Mouse (Mus musculus) E14TG2a.4 (cell line): ENCODE measurements around the gene Polr3gl.

Source experiments
- H3K27me3 ChIP-seq: 2 replicates; pipeline ENCODE4 v1.6.1; 2014; ENCODE audit warnings: low read length, control low read depth; ENCODE audit not compliant: insufficient read depth
- H3K36me3 ChIP-seq: 2 replicates; pipeline ENCODE4 v1.6.1; 2014; ENCODE audit warnings: low read length, control low read depth; ENCODE audit not compliant: insufficient read depth
- H3K4me1 ChIP-seq: replicated peaks from 2 replicates; pipeline ENCODE4 v1.6.1; 2014; ENCODE audit warnings: low read depth, low read length, control low read depth
- H3K4me3 ChIP-seq: replicated peaks from 2 replicates; pipeline ENCODE4 v1.5.1; 2014; ENCODE audit warnings: mild to moderate bottlenecking, low read length
- H3K9me3 ChIP-seq: 2 replicates; pipeline ENCODE4 v1.6.1; 2014; ENCODE audit warnings: low read length, control low read depth
- CTCF ChIP-seq: conservative IDR thresholded peaks from 2 replicates; pipeline ENCODE4 v1.5.1; 2014; ENCODE audit warnings: low read length
- NANOG ChIP-seq: IDR thresholded peaks from 2 replicates; pipeline ENCODE4 v1.6.1; 2014; ENCODE audit warnings: borderline replicate concordance, low read length, mixed read lengths
- POU5F1 ChIP-seq: IDR thresholded peaks from 2 replicates; pipeline ENCODE4 v1.6.1; 2014; ENCODE audit warnings: low read length, borderline replicate concordance

Gene Polr3gl

GRCm38 (mm10) chr3:96549346-96549745 is 44.6 kb downstream of the Polr3gl start:
- Histone ChIP-seq H3K27me3 (no peaks in the 10 kb centered on the region), H3K36me3 (no peaks in the 10 kb centered on the region), H3K4me1 (peaks cover 53% of the 10 kb centered on the region), H3K4me3 (no peak overlapping the region), H3K9me3 (no peaks in the 10 kb centered on the region)
- TF ChIP-seq CTCF, result no peak
- no peak for TF ChIP-seq NANOG
- no peak for TF ChIP-seq POU5F1

DNA sequence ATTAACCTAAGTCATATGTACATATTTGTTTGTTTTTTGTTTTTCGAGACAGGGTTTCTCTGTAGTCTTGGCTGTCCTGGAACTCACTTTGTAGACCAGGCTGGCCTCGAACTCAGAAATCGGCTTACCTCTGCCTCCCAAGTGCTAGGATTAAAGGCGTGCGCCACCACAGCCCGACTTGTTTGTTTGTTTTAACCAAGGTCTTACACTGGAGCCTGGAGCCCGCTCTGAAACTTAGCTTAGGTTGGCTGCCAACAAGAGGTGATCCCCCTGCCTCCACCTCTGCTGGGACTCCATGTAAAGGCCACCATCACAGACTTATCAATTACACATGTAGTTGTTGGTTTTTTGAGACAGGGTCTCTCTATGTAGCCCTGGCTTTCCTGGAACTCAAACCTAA is 45.2 kb downstream of the Polr3gl start:
- H3K36me3 ChIP-seq, result no peaks in the 10 kb centered on the region
- no peak for TF ChIP-seq CTCF
- H3K4me3 ChIP-seq, result no peak overlapping the region
- H3K4me1 ChIP-seq, result peaks cover 48% of the 10 kb centered on the region
- no peaks in the 10 kb centered on the region for H3K27me3 ChIP-seq
- H3K9me3 ChIP-seq, result no peaks in the 10 kb centered on the region

DNA sequence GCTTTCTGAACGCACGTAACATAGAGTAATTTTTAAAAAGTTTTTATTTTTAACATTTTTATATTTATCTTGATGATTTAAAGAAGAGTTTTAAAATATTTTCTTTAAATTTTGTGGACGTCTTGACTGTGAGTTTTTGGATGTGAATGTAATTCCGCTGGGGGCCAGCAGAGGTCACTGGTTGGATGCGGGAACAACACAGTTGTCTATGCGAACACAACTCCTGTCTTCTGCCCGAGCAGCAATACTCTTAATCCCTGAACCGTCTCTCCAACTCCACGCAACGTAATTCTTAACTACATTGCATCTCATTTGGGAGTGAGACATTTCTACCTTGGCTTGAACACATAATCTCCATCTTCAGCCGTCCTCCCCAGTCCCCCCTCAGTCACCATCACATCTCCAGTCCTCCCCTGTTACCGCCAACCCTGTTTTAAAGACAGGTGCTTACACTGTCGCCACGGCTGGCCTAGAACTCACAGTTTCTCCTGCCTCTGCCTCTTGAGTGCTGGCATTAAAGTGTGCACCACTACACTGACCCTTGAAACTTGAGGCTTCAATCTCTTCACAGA is 46.5 kb downstream of the Polr3gl start:
- TF ChIP-seq NANOG, result no peak
- peak; percentile 81 for TF ChIP-seq CTCF
- H3K4me3 ChIP-seq, result no peak overlapping the region
- no peaks in the 10 kb centered on the region for H3K36me3 ChIP-seq
- peaks cover 5% of the 10 kb centered on the region; the same call in 1 of the 2 replicates for H3K27me3 ChIP-seq
- H3K4me1 ChIP-seq, result peaks cover 35% of the 10 kb centered on the region
- H3K9me3 ChIP-seq, result no peaks in the 10 kb centered on the region

DNA sequence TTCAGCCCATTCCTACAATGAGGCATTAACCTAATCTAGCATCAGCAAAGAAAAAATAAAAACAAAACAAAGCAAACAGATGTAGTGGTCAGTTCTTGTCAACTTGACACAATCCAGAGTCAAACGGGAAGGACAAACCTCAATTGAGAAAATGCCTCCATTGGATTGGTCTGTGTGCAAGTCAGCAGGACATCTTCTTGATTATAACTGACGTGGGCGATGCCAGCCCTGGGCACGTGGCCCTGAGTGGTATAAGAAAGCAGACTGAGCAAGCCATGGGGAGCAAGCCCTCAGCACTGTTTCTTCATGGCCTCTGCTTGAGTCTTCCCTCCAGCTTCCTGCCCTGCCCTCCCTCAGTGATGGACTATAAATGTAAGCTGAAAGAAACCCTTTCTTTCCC is 47.1 kb downstream of the Polr3gl start:
- peaks cover 32% of the 10 kb centered on the region for H3K4me1 ChIP-seq
- no peak overlapping the region for H3K4me3 ChIP-seq
- TF ChIP-seq NANOG (no peak), POU5F1 (no peak), CTCF (no peak)
- no peaks in the 10 kb centered on the region for H3K9me3 ChIP-seq
- H3K27me3 ChIP-seq, result peaks cover 5% of the 10 kb centered on the region; the same call in 1 of the 2 replicates
- H3K36me3 ChIP-seq, result no peaks in the 10 kb centered on the region

- H3K4me1 ChIP-seq, result peaks cover 23% of the 10 kb centered on the region
- no peaks in the 10 kb centered on the region for H3K36me3 ChIP-seq
- H3K9me3 ChIP-seq, result no peaks in the 10 kb centered on the region
- H3K27me3 ChIP-seq, result peaks cover 5% of the 10 kb centered on the region; the same call in 1 of the 2 replicates
- no peak overlapping the region for H3K4me3 ChIP-seq
- no peak for TF ChIP-seq NANOG
- no peak for TF ChIP-seq POU5F1
- TF ChIP-seq CTCF, result peak; percentile 13; the same call in 1 of the 2 replicates
These were observed 48.4 kb downstream of the Polr3gl start for GRCm38 (mm10) chr3:96545565-96545964.

DNA sequence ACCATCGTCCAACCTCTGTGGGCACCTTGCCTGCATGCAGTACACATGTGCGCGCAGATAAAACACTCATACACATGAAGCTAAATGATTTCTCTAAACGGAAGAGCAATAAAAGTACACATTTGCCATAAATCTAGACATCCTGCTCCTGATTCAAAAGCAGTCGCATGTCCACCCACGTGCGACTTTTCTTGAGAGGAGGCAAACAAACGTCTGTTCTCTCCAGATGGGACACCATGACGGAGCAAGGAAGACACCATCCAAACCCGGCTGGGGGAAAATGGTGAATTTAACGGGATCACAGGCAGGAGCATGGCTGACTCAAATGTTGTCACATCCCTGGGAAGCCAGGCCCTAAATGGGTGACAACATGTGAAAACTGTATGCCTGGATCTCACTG is 50.6 kb downstream of the Polr3gl start:
- H3K36me3 ChIP-seq, result no peaks in the 10 kb centered on the region
- no peak overlapping the region for H3K4me3 ChIP-seq
- H3K9me3 ChIP-seq, result no peaks in the 10 kb centered on the region
- TF ChIP-seq CTCF, result no peak
- H3K4me1 ChIP-seq, result peaks cover 15% of the 10 kb centered on the region
- H3K27me3 ChIP-seq, result peaks cover 5% of the 10 kb centered on the region; the same call in 1 of the 2 replicates

DNA sequence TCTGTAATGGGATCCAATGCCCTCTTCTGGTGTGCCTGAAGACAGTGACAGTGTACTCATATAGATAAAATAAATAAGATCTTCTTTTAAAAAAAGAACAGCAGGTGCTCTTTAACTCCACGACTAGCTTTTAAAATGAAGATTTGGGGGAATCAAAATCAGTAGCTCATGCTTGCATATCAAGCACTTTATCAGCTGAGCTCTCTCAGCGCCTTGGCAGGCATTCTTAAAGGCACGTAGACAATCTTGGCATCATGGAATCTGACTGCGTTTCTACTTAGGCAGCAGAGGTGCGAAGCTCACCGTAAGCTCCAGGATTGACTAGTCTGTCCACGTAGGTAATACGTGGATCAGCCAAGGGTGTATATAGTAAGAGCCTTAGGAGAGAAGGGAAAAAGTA is 51.4 kb downstream of the Polr3gl start:
- no peak for TF ChIP-seq NANOG
- no peak for TF ChIP-seq POU5F1
- no peak for TF ChIP-seq CTCF
- H3K4me1 ChIP-seq, result peaks cover 11% of the 10 kb centered on the region
- no peaks in the 10 kb centered on the region for H3K36me3 ChIP-seq
- no peaks in the 10 kb centered on the region for H3K9me3 ChIP-seq
- H3K27me3 ChIP-seq, result peaks cover 5% of the 10 kb centered on the region; the same call in 1 of the 2 replicates
- no peak overlapping the region for H3K4me3 ChIP-seq

GRCm38 (mm10) chr3:96541328-96542078 is 52.5 kb downstream of the Polr3gl start:
- no peaks in the 10 kb centered on the region for H3K36me3 ChIP-seq
- no peaks in the 10 kb centered on the region for H3K9me3 ChIP-seq
- peaks cover 5% of the 10 kb centered on the region; the same call in 1 of the 2 replicates for H3K4me1 ChIP-seq
- peaks cover 8% of the 10 kb centered on the region; the same call in 1 of the 2 replicates for H3K27me3 ChIP-seq
- TF ChIP-seq CTCF, result peak; percentile 39
- TF ChIP-seq POU5F1, result no peak
- H3K4me3 ChIP-seq, result peak overlapping the region; percentile 27; the same call in 1 of the 2 replicates

DNA sequence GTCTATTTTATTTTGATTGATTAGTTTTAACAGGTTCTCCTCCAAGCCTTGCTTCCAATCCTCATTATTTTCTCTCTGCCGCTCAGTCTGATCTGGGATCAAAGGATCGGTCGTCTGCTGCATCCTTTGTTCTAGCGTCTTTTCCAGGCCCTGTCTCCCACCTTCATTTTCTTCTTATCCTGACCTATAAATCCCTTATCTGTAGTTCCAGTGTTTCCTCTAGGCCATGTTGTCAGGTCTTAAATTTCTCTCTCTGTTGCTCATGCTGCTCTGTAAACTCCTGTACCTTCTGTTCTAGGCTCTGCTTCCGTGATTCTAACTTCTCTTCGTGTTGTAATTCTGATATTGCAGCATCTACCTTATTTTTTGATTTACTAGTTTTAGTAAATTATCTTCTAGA is 53.2 kb downstream of the Polr3gl start:
- Histone ChIP-seq H3K9me3 (no peaks in the 10 kb centered on the region), H3K4me3 (no peak overlapping the region), H3K36me3 (no peaks in the 10 kb centered on the region), H3K4me1 (peaks cover 5% of the 10 kb centered on the region; the same call in 1 of the 2 replicates), H3K27me3 (peaks cover 8% of the 10 kb centered on the region; the same call in 1 of the 2 replicates)
- TF ChIP-seq NANOG (no peak), POU5F1 (no peak), CTCF (no peak)
